Mouse (Mus musculus): Measurements from ENCODE around the gene Hfe2.
A peak's percentile ranks its signal among the peaks of the same experiment; 100 is the strongest.
"Not testable (repeated sequence)": the region's sequence is repeated elsewhere in the genome, so short reads cannot be mapped to it uniquely, and the experiment has no call there.

Hfe2 gene

DNA sequence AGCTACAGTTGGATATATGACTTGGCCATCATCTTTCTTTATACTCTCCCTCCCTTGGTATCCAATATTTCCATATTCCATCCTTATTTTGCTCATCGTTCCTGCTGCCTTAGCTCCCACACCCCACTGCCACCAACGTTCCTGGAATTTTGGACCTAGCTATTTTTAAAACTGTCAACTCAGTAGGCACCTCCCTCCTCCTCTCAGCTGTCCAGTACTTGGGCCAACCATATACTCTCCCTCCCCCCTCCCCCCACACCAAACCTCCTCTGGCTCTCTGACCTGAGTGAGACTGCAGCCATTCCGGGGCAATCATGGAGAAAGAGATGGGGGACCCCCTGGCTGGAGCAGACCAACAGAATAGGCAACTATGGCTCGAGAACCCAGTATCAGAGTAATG is at the start of gene Hfe2:
Gene Hfe2, plus strand, starts transcription at position 259 of the 400 bp plus-strand sequence.
- DNase-seq = no peak

DNA sequence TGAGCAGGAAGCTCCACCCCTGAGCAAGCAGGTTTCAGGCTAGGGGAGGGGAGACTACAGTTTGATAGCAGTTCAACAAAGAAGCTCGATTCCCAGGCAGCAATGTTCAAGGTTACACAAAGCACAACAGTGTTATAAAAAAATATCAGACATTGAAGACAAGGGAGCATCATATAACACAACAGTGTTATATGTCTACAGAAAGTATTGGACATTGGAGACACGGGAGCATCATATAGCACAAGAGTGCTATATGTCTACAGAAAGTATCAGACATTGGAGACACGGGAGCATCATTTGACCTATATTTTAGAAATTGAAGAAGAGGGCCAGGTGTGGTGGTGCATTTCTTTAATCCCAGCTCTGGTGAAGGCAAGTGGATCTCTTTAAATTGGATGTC is 47.9 kb upstream of the Hfe2 start:
- no peak for DNase-seq

DNA sequence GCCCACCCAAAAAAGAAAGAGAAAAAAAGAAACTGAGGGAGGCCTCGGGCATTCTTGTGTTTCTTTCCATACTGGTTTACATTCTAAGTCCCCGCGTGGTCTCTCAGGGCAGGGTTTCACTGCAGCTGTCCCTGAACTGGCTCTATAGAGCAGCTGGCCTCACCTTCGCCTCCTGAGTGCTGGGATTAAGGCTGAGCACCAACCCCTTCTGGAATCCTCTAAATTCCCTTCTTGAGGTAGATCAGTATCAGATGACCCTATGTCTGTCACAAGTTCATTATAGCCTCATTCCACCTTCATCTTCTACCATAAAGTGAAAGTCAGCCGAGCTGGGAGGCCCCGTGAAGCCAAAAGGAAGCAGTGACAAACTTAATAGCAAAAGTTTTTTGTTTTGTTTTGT is 47.4 kb upstream of the Hfe2 start:
- DNase-seq = no peak

- DNase-seq = no peak
These were observed 45.7 kb upstream of the Hfe2 start for GRCm38 (mm10) chr3:96479249-96479648.

DNA sequence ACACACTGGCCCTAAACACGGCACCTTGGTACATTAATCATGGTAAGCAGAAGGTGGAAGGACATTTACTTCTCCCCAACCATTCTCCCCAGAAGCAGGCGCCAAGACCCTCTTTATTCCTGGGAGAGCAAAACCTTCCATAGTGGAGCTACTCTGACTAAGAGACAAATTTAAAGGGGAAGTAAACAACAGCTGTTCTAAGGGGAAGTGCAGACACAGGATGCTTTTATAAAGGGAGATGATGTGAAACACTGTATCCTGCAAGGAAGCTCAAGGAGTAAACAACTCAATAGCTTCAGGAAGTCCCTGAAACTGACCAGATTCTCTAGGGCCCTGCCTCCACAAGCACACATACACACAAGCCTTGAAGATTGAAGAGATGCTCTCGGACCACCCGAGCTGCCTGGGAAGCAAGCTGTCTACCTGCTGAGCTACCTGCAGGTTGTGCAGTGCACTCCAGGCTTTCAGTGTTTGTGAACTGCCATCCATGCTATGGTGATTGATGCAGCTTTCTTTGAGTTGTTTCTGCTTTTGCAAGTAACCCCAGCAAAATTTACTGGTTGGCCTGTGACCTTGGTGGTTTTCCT is 44.2 kb upstream of the Hfe2 start:
- no peak for DNase-seq

DNA sequence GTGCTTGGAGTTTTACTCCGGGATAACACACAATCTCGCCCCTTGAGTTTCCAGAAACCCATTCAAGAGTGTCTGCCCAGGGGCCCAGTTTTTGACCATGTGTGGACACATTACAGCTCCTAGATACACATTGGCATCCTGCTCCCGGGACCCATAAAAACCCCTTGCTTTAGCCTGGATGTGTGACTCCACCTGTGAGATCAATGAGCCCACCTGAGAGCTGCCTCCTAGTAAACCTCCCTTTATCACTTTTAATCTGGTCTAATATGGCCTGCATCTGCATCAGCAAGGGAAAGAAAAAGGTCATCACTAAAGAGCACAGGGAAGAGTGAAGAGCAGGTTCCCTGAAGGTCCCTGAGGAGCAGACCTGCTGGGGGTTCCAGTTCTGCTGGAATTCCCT is 43.1 kb upstream of the Hfe2 start:
- no peak for DNase-seq

DNA sequence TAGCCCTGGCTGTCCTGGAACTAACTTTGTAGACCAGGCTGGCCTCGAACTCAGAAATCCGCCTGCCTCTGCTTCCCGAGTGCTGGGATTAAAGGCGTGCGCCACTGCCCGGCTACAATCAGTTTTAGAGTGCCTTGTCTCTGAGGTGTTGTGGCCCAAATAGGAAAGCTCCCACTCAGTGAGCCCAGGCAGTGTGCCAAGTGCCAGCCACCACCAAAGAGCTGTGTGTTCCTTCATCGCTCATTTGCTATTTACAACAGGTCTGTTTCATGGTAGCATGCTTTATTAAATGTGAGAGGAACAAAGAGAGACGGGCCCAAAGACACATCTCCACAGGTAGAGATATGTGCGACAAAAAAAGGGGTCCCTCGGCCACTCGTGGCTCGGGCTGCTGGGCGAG is 42.5 kb upstream of the Hfe2 start:
- no peak for DNase-seq

DNA sequence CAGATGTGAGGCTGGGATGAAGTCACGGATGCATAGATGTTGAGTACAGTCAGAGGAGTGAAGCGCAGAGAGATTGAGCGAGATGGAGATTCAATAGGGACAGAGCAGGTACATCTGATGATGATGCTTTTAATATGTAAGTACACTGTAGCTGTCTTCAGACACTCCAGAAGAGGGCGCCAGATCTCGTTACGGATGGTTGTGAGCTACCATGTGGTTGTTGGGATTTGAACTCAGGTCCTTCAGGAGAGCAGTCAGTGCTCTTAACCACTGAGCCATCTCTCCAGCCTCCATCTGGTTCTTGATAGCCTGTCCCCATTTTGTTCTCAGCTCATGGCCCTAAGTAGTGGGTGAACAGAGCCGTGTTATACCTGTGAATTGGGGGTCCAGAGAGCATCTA is 41.9 kb upstream of the Hfe2 start:
- DNase-seq = not testable (repeated sequence)

GRCm38 (mm10) chr3:96483946-96484345 is 41.0 kb upstream of the Hfe2 start:
- DNase-seq = no peak

DNA sequence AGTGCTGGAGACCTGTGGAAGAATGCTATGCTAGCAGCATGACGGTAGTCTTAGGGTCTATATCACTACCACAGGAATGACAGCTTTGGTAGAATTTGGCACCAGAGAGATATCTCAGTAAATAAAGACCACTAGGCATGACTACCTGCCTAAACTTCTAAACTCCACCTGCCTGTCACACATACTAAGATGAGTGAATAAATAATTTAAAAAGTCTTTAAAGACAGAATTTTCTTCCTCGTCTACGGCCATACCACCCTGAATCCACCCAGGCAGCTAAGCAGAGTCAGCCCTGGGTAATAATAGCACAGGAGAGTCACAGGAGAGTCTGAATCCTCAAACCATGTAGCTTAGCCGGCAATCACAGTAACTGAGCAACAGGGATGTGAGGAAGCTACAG is 40.1 kb upstream of the Hfe2 start:
- no peak for DNase-seq

GRCm38 (mm10) chr3:96485361-96485760 is 39.6 kb upstream of the Hfe2 start:
- DNase-seq = no peak

- DNase-seq = not testable (repeated sequence)
These were observed 38.7 kb upstream of the Hfe2 start for GRCm38 (mm10) chr3:96486064-96486827.

GRCm38 (mm10) chr3:96486828-96487559 is 38.0 kb upstream of the Hfe2 start:
- not testable (repeated sequence) for DNase-seq

DNA sequence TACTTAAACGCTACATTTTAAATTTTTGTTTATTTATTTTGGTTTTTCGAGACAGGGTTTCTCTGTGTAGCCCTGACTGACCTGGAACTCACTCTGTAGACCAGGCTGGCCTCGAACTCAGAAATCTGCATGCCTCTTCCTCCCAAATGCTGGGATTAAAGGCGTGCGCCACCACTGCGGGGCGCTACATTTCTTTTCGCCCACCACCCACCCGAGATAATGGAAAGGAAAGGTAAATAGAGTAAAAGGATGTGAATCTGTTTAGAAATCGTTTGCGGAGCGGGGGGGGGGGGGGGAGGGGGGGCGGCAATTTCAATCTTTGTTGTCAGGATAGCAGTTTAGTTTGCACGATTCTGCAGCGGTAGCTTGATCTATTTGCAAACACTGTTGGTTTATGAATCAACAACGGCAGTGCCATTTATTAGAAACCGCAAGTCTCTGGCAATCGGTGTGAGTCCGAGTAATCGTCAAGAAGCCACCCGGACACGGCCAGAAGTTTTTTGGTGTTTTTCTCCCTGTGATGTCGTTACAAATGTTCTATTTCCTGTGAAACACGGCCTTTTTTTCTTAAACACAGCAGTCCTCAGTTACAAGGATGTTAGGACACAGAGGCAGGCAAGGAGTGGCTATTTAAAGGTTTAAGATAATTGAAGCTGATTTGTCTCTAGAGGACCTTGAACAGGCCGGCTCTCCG is 37.2 kb upstream of the Hfe2 start:
- peak; percentile 40 to 44 for DNase-seq

- DNase-seq = not testable (repeated sequence)
These were observed 36.6 kb upstream of the Hfe2 start for GRCm38 (mm10) chr3:96488290-96488906.

DNA sequence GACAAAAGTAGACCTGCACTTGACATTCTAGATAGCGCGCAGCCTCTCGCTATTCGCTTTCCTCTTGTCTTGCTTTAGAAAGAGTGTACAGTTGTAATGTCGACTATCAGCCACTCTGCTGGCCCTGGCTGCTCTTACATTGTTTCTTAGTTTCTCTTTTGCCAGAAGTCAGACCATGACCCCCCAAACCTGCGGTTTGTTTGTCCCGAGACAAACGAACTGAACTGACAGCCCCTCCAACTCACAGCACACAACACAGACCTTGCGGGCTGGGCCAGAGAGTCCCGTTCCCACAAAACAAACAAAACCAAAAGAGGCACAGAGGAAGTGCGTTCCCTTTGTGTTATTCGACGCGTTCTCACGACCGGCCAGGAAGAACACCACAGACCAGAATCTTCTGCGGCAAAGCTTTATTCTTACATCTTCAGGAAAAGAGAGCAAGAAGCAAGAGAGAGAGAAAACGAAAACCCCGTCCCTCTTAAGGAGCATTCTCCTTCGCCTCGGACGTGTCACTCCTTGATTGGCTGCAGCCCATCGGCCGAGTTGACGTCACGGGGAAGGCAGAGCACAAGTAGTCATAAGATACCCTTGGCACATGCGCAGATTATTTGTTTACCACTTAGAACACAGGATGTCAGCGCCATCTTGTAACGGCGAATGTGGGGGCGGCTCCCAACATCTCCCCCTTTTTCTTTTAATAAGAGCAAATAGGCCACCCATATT is 35.9 kb upstream of the Hfe2 start:
- not testable (repeated sequence) for DNase-seq

DNA sequence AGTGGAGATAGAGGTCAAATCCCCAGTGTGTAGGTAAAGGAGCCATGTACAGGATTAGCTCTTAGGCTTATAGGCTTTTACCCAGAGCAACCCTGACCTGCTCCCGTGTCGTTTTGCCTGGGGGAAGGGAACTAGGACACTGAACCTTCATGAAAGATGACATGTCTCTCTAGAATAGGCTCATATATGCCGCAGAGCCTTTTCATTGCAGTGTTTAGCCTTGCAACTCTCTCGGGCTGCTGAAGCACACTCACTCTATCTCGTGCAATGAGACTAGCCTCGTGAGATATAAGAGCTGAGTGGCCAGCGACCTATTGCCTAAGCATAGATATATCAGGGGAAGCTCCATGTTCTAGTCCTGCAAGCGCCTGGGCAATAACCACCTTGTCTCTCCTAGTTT is 35.3 kb upstream of the Hfe2 start:
- DNase-seq = not testable (repeated sequence)

DNA sequence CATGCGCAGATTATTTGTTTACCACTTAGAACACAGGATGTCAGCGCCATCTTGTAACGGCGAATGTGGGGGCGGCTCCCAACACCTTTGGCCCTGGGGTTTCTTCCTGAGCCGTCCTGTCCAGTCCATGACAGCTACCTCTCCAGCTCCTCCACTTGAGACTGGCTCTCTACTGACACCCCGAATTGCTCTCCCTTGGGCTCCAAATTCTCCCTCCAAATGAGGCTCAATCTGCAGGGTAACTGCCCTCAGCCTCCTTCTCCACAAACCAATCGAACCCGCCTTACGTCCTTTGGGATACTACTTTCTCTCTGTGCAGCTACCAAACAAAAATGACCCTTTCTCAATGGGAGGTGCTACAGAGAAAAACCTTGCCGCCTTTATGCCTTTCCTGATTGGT is 30.5 kb upstream of the Hfe2 start:
- not testable (repeated sequence) for DNase-seq

DNA sequence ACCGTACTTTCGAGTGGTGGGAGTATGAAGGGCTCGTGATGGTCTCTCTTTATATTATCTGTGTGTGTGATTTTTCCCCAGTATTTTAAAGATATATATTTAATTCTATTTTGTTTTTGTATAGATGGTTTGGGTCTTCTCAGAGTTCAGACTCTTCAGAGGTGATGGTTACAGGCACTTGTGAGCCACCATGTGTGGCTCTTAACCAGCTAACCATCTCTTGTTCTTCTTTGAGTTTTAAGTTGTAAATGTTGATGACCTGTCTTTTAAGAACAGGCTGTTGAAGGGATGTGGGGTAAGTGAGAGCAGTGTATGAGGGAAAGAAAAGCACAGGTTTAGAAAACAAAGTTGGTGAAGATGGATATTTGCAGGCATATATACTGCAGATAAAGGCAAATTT is 30.1 kb upstream of the Hfe2 start:
- DNase-seq = no peak

DNA sequence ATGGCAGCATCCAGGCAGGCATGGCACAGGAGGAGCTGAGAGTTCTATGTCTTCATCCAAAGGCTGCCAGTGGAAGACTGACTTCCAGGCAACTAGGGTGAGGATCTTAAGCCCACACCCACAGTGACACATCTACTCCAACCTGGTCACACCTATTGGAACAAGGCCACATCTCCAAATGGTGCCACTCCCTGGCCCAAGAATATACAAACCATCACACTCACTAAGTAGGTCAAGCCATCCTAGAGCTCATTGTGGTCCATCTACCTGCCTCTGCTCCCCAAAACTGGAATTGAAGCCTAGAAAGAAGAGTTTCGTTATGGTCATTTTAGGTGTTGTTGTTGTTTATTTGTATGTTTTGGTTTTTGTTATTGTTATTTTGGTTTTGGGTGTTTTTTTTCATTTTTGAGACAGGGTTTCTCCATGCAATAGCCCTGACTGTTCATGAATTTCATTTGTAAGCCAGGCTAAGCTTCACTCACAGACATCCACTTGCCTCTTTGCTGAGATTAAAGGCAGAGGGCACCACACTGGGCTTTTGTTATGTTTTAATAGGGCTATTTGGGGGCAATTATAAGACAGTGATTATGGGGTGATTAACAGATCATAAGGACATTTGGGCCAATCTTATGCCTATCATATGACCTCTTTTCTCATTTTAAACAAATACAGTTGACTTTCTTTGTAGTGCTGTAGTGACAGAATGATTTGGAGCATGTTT is 29.3 kb upstream of the Hfe2 start:
- DNase-seq = no peak

DNA sequence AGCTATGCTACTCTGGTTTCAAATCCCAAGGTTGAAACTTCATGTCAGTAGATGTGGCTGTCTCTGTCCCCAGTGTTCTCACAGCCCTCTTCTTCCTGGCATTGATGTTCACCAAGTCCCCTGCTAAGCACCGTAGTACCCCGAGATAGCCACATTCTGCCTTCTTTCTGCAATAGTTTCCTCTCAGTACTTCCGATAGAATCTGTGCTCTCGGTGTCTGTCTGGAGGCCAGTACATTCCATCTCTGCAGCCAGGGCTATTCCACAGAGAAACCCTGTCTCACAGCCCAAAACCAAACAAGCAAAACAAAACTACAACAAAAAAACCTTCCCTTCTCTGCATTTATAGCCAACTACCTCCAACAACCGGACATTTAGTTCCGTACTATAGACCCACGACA is 28.8 kb upstream of the Hfe2 start:
- no peak for DNase-seq
